Mouse (Mus musculus): ENCODE measurements around the gene Slc52a3. TPM values are rescaled to one million over a fixed set of nuclear protein-coding genes. Genes with fewer than 3 reads are reported as not detected.

Slc52a3 gene
- polyA plus RNA-seq, 1 experiment: 0.08 TPM

GRCm38 (mm10) chr2:151970191-151971172 lies 25.8 kb upstream of the Slc52a3 start:
- H3K27me3 ChIP-seq (ENCODE audit: control insufficient read depth, insufficient read depth, insufficient read length): no peaks in the 10 kb centered on the region
- TF ChIP-seq MYOD1 (IDR thresholded peaks at IDR 0.05; ENCODE audit: control insufficient read depth, insufficient read length, low read depth) (no peak), CTCF (IDR thresholded peaks at IDR 0.05; ENCODE audit: control insufficient read depth, insufficient read depth, insufficient read length) (no peak), MAX (IDR thresholded peaks at IDR 0.05) (no peak), CEBPB (IDR thresholded peaks at IDR 0.05; ENCODE audit: low read depth) (no peak), FOSL1 (IDR thresholded peaks at IDR 0.05; ENCODE audit: insufficient read depth, low read length, poor library complexity, severe bottlenecking) (no peak)
- H3ac ChIP-seq (ENCODE audit: control insufficient read depth, insufficient read length, low read depth): no peak overlapping the region
- peaks cover 62% of the 10 kb centered on the region for H3K79me2 ChIP-seq (ENCODE audit: control insufficient read depth, insufficient read depth)
- H3K36me3 ChIP-seq (ENCODE audit: control insufficient read depth, insufficient read depth): peaks cover 47% of the 10 kb centered on the region
- H3K79me3 ChIP-seq (ENCODE audit: low read depth): peaks cover 40% of the 10 kb centered on the region
- no peak overlapping the region for H3K4me3 ChIP-seq (ENCODE audit: insufficient read depth, poor library complexity, severe bottlenecking)

- H3K79me3 ChIP-seq (ENCODE audit: low read depth): peaks cover 51% of the 10 kb centered on the region
- H3K4me3 ChIP-seq (ENCODE audit: insufficient read depth, poor library complexity, severe bottlenecking): no peak overlapping the region
- no peaks in the 10 kb centered on the region for H3K27me3 ChIP-seq (ENCODE audit: control insufficient read depth, insufficient read depth, insufficient read length)
- TF ChIP-seq CEBPB (IDR thresholded peaks at IDR 0.05; ENCODE audit: low read depth): no peak
- TF ChIP-seq FOSL1 (IDR thresholded peaks at IDR 0.05; ENCODE audit: insufficient read depth, low read length, poor library complexity, severe bottlenecking): no peak
- no peak for TF ChIP-seq CTCF (IDR thresholded peaks at IDR 0.05; ENCODE audit: control insufficient read depth, insufficient read depth, insufficient read length)
- TF ChIP-seq USF1 (IDR thresholded peaks at IDR 0.05; ENCODE audit: low read depth): no peak
- no peak for TF ChIP-seq MAX (IDR thresholded peaks at IDR 0.05)
- no peak for TF ChIP-seq MYOG (IDR thresholded peaks at IDR 0.05; ENCODE audit: control insufficient read depth, extremely low read depth, insufficient read length)
- TF ChIP-seq MYOD1 (IDR thresholded peaks at IDR 0.05; ENCODE audit: control insufficient read depth, insufficient read length, low read depth): no peak
- H3K36me3 ChIP-seq (ENCODE audit: control insufficient read depth, insufficient read depth): peaks cover 48% of the 10 kb centered on the region
- peaks cover 75% of the 10 kb centered on the region for H3K79me2 ChIP-seq (ENCODE audit: control insufficient read depth, insufficient read depth)
- H3ac ChIP-seq (ENCODE audit: control insufficient read depth, insufficient read length, low read depth): no peak overlapping the region
Observed at GRCm38 (mm10) chr2:151971748-151972147, 24.6 kb upstream of the Slc52a3 start.

GRCm38 (mm10) chr2:151972880-151973594 lies 23.3 kb upstream of the Slc52a3 start:
- Histone ChIP-seq H3ac (ENCODE audit: control insufficient read depth, insufficient read length, low read depth) (no peak overlapping the region), H3K36me3 (ENCODE audit: control insufficient read depth, insufficient read depth) (peaks cover 58% of the 10 kb centered on the region), H3K79me3 (ENCODE audit: low read depth) (peaks cover 62% of the 10 kb centered on the region), H3K4me3 (ENCODE audit: insufficient read depth, poor library complexity, severe bottlenecking) (no peak overlapping the region), H3K79me2 (ENCODE audit: control insufficient read depth, insufficient read depth) (peaks cover 88% of the 10 kb centered on the region), H3K27me3 (ENCODE audit: control insufficient read depth, insufficient read depth, insufficient read length) (no peaks in the 10 kb centered on the region)
- TF ChIP-seq MYOG (IDR thresholded peaks at IDR 0.05; ENCODE audit: control insufficient read depth, extremely low read depth, insufficient read length) (no peak), CTCF (IDR thresholded peaks at IDR 0.05; ENCODE audit: control insufficient read depth, insufficient read depth, insufficient read length) (no peak), USF1 (IDR thresholded peaks at IDR 0.05; ENCODE audit: low read depth) (no peak), FOSL1 (IDR thresholded peaks at IDR 0.05; ENCODE audit: insufficient read depth, low read length, poor library complexity, severe bottlenecking) (no peak), MAX (IDR thresholded peaks at IDR 0.05) (no peak), MYOD1 (IDR thresholded peaks at IDR 0.05; ENCODE audit: control insufficient read depth, insufficient read length, low read depth) (no peak), CEBPB (IDR thresholded peaks at IDR 0.05; ENCODE audit: low read depth) (no peak)

GRCm38 (mm10) chr2:151973595-151974562 lies 22.4 kb upstream of the Slc52a3 start:
- Histone ChIP-seq H3K27me3 (ENCODE audit: control insufficient read depth, insufficient read depth, insufficient read length) (no peaks in the 10 kb centered on the region), H3K79me2 (ENCODE audit: control insufficient read depth, insufficient read depth) (peaks cover 96% of the 10 kb centered on the region), H3K4me3 (ENCODE audit: insufficient read depth, poor library complexity, severe bottlenecking) (no peak overlapping the region), H3K36me3 (ENCODE audit: control insufficient read depth, insufficient read depth) (peaks cover 56% of the 10 kb centered on the region), H3K79me3 (ENCODE audit: low read depth) (peaks cover 68% of the 10 kb centered on the region), H3ac (ENCODE audit: control insufficient read depth, insufficient read length, low read depth) (no peak overlapping the region)
- TF ChIP-seq CEBPB (IDR thresholded peaks at IDR 0.05; ENCODE audit: low read depth) (peak; percentile 77), FOSL1 (IDR thresholded peaks at IDR 0.05; ENCODE audit: insufficient read depth, low read length, poor library complexity, severe bottlenecking) (peak; percentile 41), CTCF (IDR thresholded peaks at IDR 0.05; ENCODE audit: control insufficient read depth, insufficient read depth, insufficient read length) (peak; percentile 15), MYOG (IDR thresholded peaks at IDR 0.05; ENCODE audit: control insufficient read depth, extremely low read depth, insufficient read length) (no peak), MYOD1 (IDR thresholded peaks at IDR 0.05; ENCODE audit: control insufficient read depth, insufficient read length, low read depth) (peak; percentile 30)

GRCm38 (mm10) chr2:151975295-151975694 lies 21.0 kb upstream of the Slc52a3 start:
- no peaks in the 10 kb centered on the region for H3K27me3 ChIP-seq (ENCODE audit: control insufficient read depth, insufficient read depth, insufficient read length)
- peaks cover 98% of the 10 kb centered on the region for H3K79me2 ChIP-seq (ENCODE audit: control insufficient read depth, insufficient read depth)
- H3ac ChIP-seq (ENCODE audit: control insufficient read depth, insufficient read length, low read depth): no peak overlapping the region
- peaks cover 42% of the 10 kb centered on the region for H3K36me3 ChIP-seq (ENCODE audit: control insufficient read depth, insufficient read depth)
- H3K4me3 ChIP-seq (ENCODE audit: insufficient read depth, poor library complexity, severe bottlenecking): no peak overlapping the region
- H3K79me3 ChIP-seq (ENCODE audit: low read depth): peaks cover 74% of the 10 kb centered on the region
- TF ChIP-seq CTCF (IDR thresholded peaks at IDR 0.05; ENCODE audit: control insufficient read depth, insufficient read depth, insufficient read length) (no peak), MYOD1 (IDR thresholded peaks at IDR 0.05; ENCODE audit: control insufficient read depth, insufficient read length, low read depth) (no peak), USF1 (IDR thresholded peaks at IDR 0.05; ENCODE audit: low read depth) (no peak), FOSL1 (IDR thresholded peaks at IDR 0.05; ENCODE audit: insufficient read depth, low read length, poor library complexity, severe bottlenecking) (no peak)
